Mouse (Mus musculus): ENCODE measurements around the gene Herc3.

The Herc3 gene

DNA sequence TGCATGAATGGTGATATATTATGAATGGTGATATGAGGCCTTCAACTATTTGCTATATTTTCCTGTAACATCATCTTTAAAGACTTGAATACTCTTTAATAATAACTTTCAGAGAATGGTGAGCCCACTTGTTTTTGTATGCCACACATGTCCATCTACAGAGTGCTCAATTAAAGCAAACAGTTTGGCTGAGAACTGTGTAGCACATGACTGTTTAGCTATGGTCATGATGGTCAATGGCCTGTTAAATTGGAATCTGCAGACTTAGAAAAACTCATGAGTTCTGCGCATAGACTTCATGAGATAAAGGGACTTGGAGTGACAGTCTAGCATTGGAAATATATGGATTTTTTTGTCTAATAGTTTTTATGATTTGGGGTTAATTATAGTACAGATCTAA, 119.1 kb downstream of the Herc3 start:
- no peak for TF ChIP-seq NANOG (IDR thresholded peaks at IDR 0.05; ENCODE audit: borderline replicate concordance, low read length)
- TF ChIP-seq POU5F1 (IDR thresholded peaks at IDR 0.05; ENCODE audit: borderline replicate concordance, low read length): no peak
- no peak for TF ChIP-seq CTCF (conservative IDR thresholded peaks at IDR 0.05; ENCODE audit: low read length)
- H3K36me3 ChIP-seq (ENCODE audit: insufficient read depth, low read length): no peaks in the 10 kb centered on the region
- no peaks in the 10 kb centered on the region for H3K27me3 ChIP-seq (ENCODE audit: insufficient read depth, low read length)
- H3K4me3 ChIP-seq (replicated peaks; ENCODE audit: low read length): no peak overlapping the region
- H3K9me3 ChIP-seq (ENCODE audit: low read length): no peaks in the 10 kb centered on the region
- no peaks in the 10 kb centered on the region for H3K4me1 ChIP-seq (replicated peaks; ENCODE audit: low read depth, low read length)

- Histone ChIP-seq H3K27me3 (ENCODE audit: insufficient read depth, low read length) (no peaks in the 10 kb centered on the region), H3K36me3 (ENCODE audit: insufficient read depth, low read length) (no peaks in the 10 kb centered on the region), H3K9me3 (ENCODE audit: low read length) (no peaks in the 10 kb centered on the region), H3K4me1 (replicated peaks; ENCODE audit: low read depth, low read length) (no peaks in the 10 kb centered on the region), H3K4me3 (replicated peaks; ENCODE audit: low read length) (no peak overlapping the region)
- TF ChIP-seq CTCF (conservative IDR thresholded peaks at IDR 0.05; ENCODE audit: low read length) (no peak), POU5F1 (IDR thresholded peaks at IDR 0.05; ENCODE audit: borderline replicate concordance, low read length) (no peak), NANOG (IDR thresholded peaks at IDR 0.05; ENCODE audit: borderline replicate concordance, low read length) (no peak)
Measured at GRCm38 (mm10) chr6:58951128-58951992, 120.1 kb downstream of the Herc3 start.

GRCm38 (mm10) chr6:58960523-58960922, 129.3 kb downstream of the Herc3 start:
- Histone ChIP-seq H3K4me1 (replicated peaks; ENCODE audit: low read depth, low read length) (no peaks in the 10 kb centered on the region), H3K27me3 (ENCODE audit: insufficient read depth, low read length) (no peaks in the 10 kb centered on the region), H3K4me3 (replicated peaks; ENCODE audit: low read length) (no peak overlapping the region), H3K36me3 (ENCODE audit: insufficient read depth, low read length) (no peaks in the 10 kb centered on the region), H3K9me3 (ENCODE audit: low read length) (no peaks in the 10 kb centered on the region)
- TF ChIP-seq NANOG (IDR thresholded peaks at IDR 0.05; ENCODE audit: borderline replicate concordance, low read length) (no peak), POU5F1 (IDR thresholded peaks at IDR 0.05; ENCODE audit: borderline replicate concordance, low read length) (no peak), CTCF (conservative IDR thresholded peaks at IDR 0.05; ENCODE audit: low read length) (no peak)

DNA sequence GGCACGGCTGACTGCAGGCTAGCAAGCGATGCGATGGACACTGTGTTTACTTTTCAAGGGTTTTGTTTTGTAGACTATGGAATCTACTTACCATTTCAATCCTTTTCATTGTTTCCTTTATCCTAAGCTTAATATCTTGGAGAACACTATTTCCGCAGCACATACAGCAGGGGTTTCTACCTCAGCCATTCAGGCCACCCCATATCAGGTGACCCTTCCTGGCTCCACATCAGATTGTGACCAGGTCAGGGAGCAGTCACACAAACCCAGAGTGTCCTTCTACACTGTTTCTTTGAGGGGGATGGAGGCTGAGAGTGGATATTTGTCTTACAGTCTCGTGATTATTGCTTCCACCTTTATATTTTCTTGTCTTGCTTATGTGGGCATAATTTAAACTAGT, 131.4 kb downstream of the Herc3 start:
- Histone ChIP-seq H3K4me1 (replicated peaks; ENCODE audit: low read depth, low read length) (no peaks in the 10 kb centered on the region), H3K9me3 (ENCODE audit: low read length) (no peaks in the 10 kb centered on the region), H3K36me3 (ENCODE audit: insufficient read depth, low read length) (no peaks in the 10 kb centered on the region), H3K27me3 (ENCODE audit: insufficient read depth, low read length) (no peaks in the 10 kb centered on the region), H3K4me3 (replicated peaks; ENCODE audit: low read length) (no peak overlapping the region)
- TF ChIP-seq NANOG (IDR thresholded peaks at IDR 0.05; ENCODE audit: borderline replicate concordance, low read length) (no peak), POU5F1 (IDR thresholded peaks at IDR 0.05; ENCODE audit: borderline replicate concordance, low read length) (no peak)

- no peaks in the 10 kb centered on the region for H3K36me3 ChIP-seq (ENCODE audit: insufficient read depth, low read length)
- TF ChIP-seq POU5F1 (IDR thresholded peaks at IDR 0.05; ENCODE audit: borderline replicate concordance, low read length) (no peak), NANOG (IDR thresholded peaks at IDR 0.05; ENCODE audit: borderline replicate concordance, low read length) (no peak), CTCF (conservative IDR thresholded peaks at IDR 0.05; ENCODE audit: low read length) (no peak)
- H3K4me3 ChIP-seq (replicated peaks; ENCODE audit: low read length): no peak overlapping the region
- H3K27me3 ChIP-seq (ENCODE audit: insufficient read depth, low read length): no peaks in the 10 kb centered on the region
- H3K9me3 ChIP-seq (ENCODE audit: low read length): no peaks in the 10 kb centered on the region
- no peaks in the 10 kb centered on the region for H3K4me1 ChIP-seq (replicated peaks; ENCODE audit: low read depth, low read length)
Measured at GRCm38 (mm10) chr6:58964091-58964490, 132.8 kb downstream of the Herc3 start.

DNA sequence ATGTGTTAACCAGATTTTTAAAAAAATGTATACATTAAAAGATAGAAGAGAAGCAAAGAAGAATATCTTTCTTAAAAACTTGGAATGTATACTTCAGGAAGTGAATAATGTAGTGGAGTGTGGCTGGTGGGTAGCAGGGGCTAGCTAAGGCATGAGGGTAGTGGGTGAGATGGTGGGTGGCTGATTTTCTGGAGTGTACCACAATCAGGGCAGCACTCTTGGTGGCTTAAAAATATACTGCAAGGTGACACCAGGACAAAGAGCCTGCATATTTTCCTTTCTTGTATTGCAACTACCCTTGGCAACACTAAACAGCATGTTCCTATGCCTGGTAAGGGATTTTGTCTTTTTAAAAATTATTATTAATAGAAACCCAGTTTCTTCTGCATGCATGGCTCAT, 133.3 kb downstream of the Herc3 start:
- H3K4me3 ChIP-seq (replicated peaks; ENCODE audit: low read length): no peak overlapping the region
- no peak for TF ChIP-seq POU5F1 (IDR thresholded peaks at IDR 0.05; ENCODE audit: borderline replicate concordance, low read length)
- no peak for TF ChIP-seq NANOG (IDR thresholded peaks at IDR 0.05; ENCODE audit: borderline replicate concordance, low read length)
- TF ChIP-seq CTCF (conservative IDR thresholded peaks at IDR 0.05; ENCODE audit: low read length): no peak
- H3K36me3 ChIP-seq (ENCODE audit: insufficient read depth, low read length): no peaks in the 10 kb centered on the region
- H3K4me1 ChIP-seq (replicated peaks; ENCODE audit: low read depth, low read length): no peaks in the 10 kb centered on the region
- H3K9me3 ChIP-seq (ENCODE audit: low read length): no peaks in the 10 kb centered on the region
- H3K27me3 ChIP-seq (ENCODE audit: insufficient read depth, low read length): no peaks in the 10 kb centered on the region

- Histone ChIP-seq H3K4me1 (replicated peaks; ENCODE audit: low read depth, low read length) (no peaks in the 10 kb centered on the region), H3K9me3 (ENCODE audit: low read length) (no peaks in the 10 kb centered on the region), H3K4me3 (replicated peaks; ENCODE audit: low read length) (no peak overlapping the region), H3K27me3 (ENCODE audit: insufficient read depth, low read length) (no peaks in the 10 kb centered on the region), H3K36me3 (ENCODE audit: insufficient read depth, low read length) (no peaks in the 10 kb centered on the region)
- TF ChIP-seq POU5F1 (IDR thresholded peaks at IDR 0.05; ENCODE audit: borderline replicate concordance, low read length) (no peak), NANOG (IDR thresholded peaks at IDR 0.05; ENCODE audit: borderline replicate concordance, low read length) (no peak), CTCF (conservative IDR thresholded peaks at IDR 0.05; ENCODE audit: low read length) (no peak)
Measured at GRCm38 (mm10) chr6:58965071-58965831, 134.0 kb downstream of the Herc3 start.

GRCm38 (mm10) chr6:58968272-58968671, 137.0 kb downstream of the Herc3 start:
- Histone ChIP-seq H3K4me3 (replicated peaks; ENCODE audit: low read length) (no peak overlapping the region), H3K9me3 (ENCODE audit: low read length) (no peaks in the 10 kb centered on the region), H3K27me3 (ENCODE audit: insufficient read depth, low read length) (no peaks in the 10 kb centered on the region), H3K36me3 (ENCODE audit: insufficient read depth, low read length) (no peaks in the 10 kb centered on the region), H3K4me1 (replicated peaks; ENCODE audit: low read depth, low read length) (no peaks in the 10 kb centered on the region)
- TF ChIP-seq CTCF (conservative IDR thresholded peaks at IDR 0.05; ENCODE audit: low read length): no peak
- TF ChIP-seq NANOG (IDR thresholded peaks at IDR 0.05; ENCODE audit: borderline replicate concordance, low read length): no peak
- TF ChIP-seq POU5F1 (IDR thresholded peaks at IDR 0.05; ENCODE audit: borderline replicate concordance, low read length): no peak
